Mouse (Mus musculus) forebrain, embryonic 15.5 days (tissue): ENCODE measurements around the gene Acsbg2. TPM values are rescaled to one million over a fixed set of nuclear protein-coding genes. Genes with fewer than 3 reads are reported as not detected.

Experiments
- polyA plus RNA-seq: library from polyadenylated mRNA; unstranded; fragments of >200 nt; fragmentation: Nextera tagmentation; extraction: Ambion mirVana; gene quantifications from 2 replicates; pipeline ENCODE4 v1.2.1, GENCODE M21; 2015

Gene Acsbg2
- polyA plus RNA-seq, 1 experiment from 2014 or later, result not detected

Other genes starting within 250 kb of the Acsbg2 start
- 47.7 and 49.9 TPM in 2 replicates for gene Lonp1, start 247.6 kb downstream of the Acsbg2 start, polyA plus RNA-seq
- gene Catsperd, start 246.3 kb downstream of the Acsbg2 start, polyA plus RNA-seq, result 0.98 and 1.1 TPM in 2 replicates
- 114 and 115 TPM in 2 replicates for gene Ranbp3, start 201.2 kb downstream of the Acsbg2 start, polyA plus RNA-seq
- gene Ndufa11, start 156.7 kb downstream of the Acsbg2 start, polyA plus RNA-seq, result 425 and 444 TPM in 2 replicates
- gene Vmac, start 156.4 kb downstream of the Acsbg2 start, polyA plus RNA-seq, result 18.4 and 20.3 TPM in 2 replicates
- gene Nrtn, start 116.9 kb downstream of the Acsbg2 start, polyA plus RNA-seq, result 0.97 and 1.2 TPM in 2 replicates
- 72.1 and 74.3 TPM in 2 replicates for gene Dus3l, start 109.7 kb downstream of the Acsbg2 start, polyA plus RNA-seq
- 0.66 and 0.73 TPM in 2 replicates for gene Prr22, start 104.2 kb downstream of the Acsbg2 start, polyA plus RNA-seq
- gene Rfx2, start 43.4 kb downstream of the Acsbg2 start, polyA plus RNA-seq, result 4.4 and 4.5 TPM in 2 replicates
- 0.43 and 0.50 TPM in 2 replicates for gene 1700061G19Rik, start 1.0 kb upstream of the Acsbg2 start, polyA plus RNA-seq
- gene Mllt1, start 61.0 kb upstream of the Acsbg2 start, polyA plus RNA-seq, result 88.4 and 91.1 TPM in 2 replicates
- not detected in 2 replicates for gene Acer1, start 107.7 kb upstream of the Acsbg2 start, polyA plus RNA-seq
- gene Clpp, start 115.9 kb upstream of the Acsbg2 start, polyA plus RNA-seq, result 162 and 175 TPM in 2 replicates
- 43.7 and 46.2 TPM in 2 replicates for gene Alkbh7, start 122.9 kb upstream of the Acsbg2 start, polyA plus RNA-seq
- 0.45 and 0.55 TPM in 2 replicates for gene Pspn, start 125.6 kb upstream of the Acsbg2 start, polyA plus RNA-seq
- 80.4 and 81.7 TPM in 2 replicates for gene Gtf2f1, start 136.8 kb upstream of the Acsbg2 start, polyA plus RNA-seq
- 0.31 and 0.47 TPM in 2 replicates for gene Gm17949, start 137.0 kb upstream of the Acsbg2 start, polyA plus RNA-seq
- 35.2 and 37.0 TPM in 2 replicates for gene Khsrp, start 157.1 kb upstream of the Acsbg2 start, polyA plus RNA-seq
- gene Slc25a41, start 167.2 kb upstream of the Acsbg2 start, polyA plus RNA-seq, result not detected in 2 replicates
- gene Crb3, start 184.7 kb upstream of the Acsbg2 start, polyA plus RNA-seq, result 1.3 and 2.0 TPM in 2 replicates
- gene Slc25a23, start 185.4 kb upstream of the Acsbg2 start, polyA plus RNA-seq, result 27.6 and 29.1 TPM in 2 replicates
- gene Dennd1c, start 204.1 kb upstream of the Acsbg2 start, polyA plus RNA-seq, result 3.9 and 4.4 TPM in 2 replicates
- gene Tubb4a, start 213.3 kb upstream of the Acsbg2 start, polyA plus RNA-seq, result 239 and 253 TPM in 2 replicates
- 10.2 and 10.3 TPM in 2 replicates for gene Tnfsf9, start 230.9 kb upstream of the Acsbg2 start, polyA plus RNA-seq